Mouse (Mus musculus) testis, adult 2 months (tissue): Measurements from ENCODE around the gene Pnma5.

Experiments
- CTCF ChIP-seq: fragments of 200-500 bp; IDR thresholded peaks from 2 replicates; pipeline ENCODE4 v1.5.1; 2012; ENCODE audit warnings: low read depth, mild to moderate bottlenecking, inconsistent platforms, low read length, moderate library complexity; ENCODE audit not compliant: control insufficient read depth, insufficient read depth, insufficient replicate concordance
- POLR2A ChIP-seq: fragments of 200-500 bp; IDR thresholded peaks from 2 replicates; pipeline ENCODE4 v1.6.1; 2012; ENCODE audit warnings: low read depth, mild to moderate bottlenecking, inconsistent platforms, low read length, moderate library complexity; ENCODE audit not compliant: control insufficient read depth

GRCm38 (mm10) chrX:73039666-73040065 lies 2.8 kb upstream of the Pnma5 start:
- TF ChIP-seq CTCF (no peak), POLR2A (no peak)
